Mouse (Mus musculus) megakaryocyte, embryonic 14.5 days (primary cell): ENCODE measurements around the gene Tbxas1.

Source experiments
- FLI1 ChIP-seq: IDR thresholded peaks from 2 replicates; pipeline ENCODE4 v1.6.1; 2012; ENCODE audit warnings: low read length, inconsistent platforms, mixed read lengths
- GATA1 ChIP-seq: IDR thresholded peaks from 3 replicates; pipeline ENCODE4 v1.6.1; 2012; ENCODE audit warnings: mixed read lengths, low read length, inconsistent platforms, borderline replicate concordance

DNA sequence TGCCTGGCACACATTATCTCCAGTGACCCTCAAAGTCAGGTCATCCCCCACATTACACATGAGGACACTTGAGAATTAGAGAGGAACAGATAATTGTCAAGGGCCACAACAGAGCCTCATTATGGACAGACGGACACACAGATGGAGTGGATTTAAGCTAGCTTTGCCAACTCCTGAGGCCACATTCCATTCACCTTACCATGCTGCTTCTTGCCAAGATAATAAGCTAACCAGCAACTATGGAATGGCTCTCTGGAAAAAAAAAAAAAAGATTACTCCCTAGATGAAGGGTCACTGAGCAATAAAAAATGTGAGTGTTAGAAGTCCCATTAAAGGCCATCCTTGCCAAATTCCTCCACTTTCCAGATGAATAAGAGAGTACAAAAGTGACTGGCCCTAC lies 30.1 kb upstream of the Tbxas1 start:
- TF ChIP-seq FLI1: no peak
- no peak for TF ChIP-seq GATA1
